Mouse (Mus musculus) MN1 (cell line): ENCODE measurements around the gene Nmur2.

Experiments used
- DNase-seq: peaks from one replicate; pipeline ENCODE4 v3.0.0-alpha.2; 2016; ENCODE audit warnings: low spot score

Nmur2 gene

GRCm38 (mm10) chr11:56040917-56041316, at the start of gene Nmur2:
Gene Nmur2 (minus strand): TSS chr11:56041010.
- no peak for DNase-seq

- no peak for DNase-seq
Measured at GRCm38 (mm10) chr11:56089127-56089689, 48.4 kb upstream of the Nmur2 start.

GRCm38 (mm10) chr11:56072131-56072530, 31.3 kb upstream of the Nmur2 start:
- DNase-seq, result no peak

GRCm38 (mm10) chr11:56069658-56070057, 28.8 kb upstream of the Nmur2 start:
- no peak for DNase-seq

GRCm38 (mm10) chr11:56065147-56065546, 24.3 kb upstream of the Nmur2 start:
- DNase-seq, result no peak

- no peak for DNase-seq
Measured at GRCm38 (mm10) chr11:56064575-56064974, 23.8 kb upstream of the Nmur2 start.

GRCm38 (mm10) chr11:56059236-56059635, 18.4 kb upstream of the Nmur2 start:
- no peak for DNase-seq

- DNase-seq, result no peak
Measured at GRCm38 (mm10) chr11:56054439-56054838, 13.6 kb upstream of the Nmur2 start.

- no peak for DNase-seq
Measured at GRCm38 (mm10) chr11:56026854-56027253, 14.0 kb downstream of the Nmur2 start.

GRCm38 (mm10) chr11:56025746-56026570, 14.9 kb downstream of the Nmur2 start:
- no peak for DNase-seq

- DNase-seq, result no peak
Measured at GRCm38 (mm10) chr11:56013510-56014057, 27.2 kb downstream of the Nmur2 start.

- no peak for DNase-seq
Measured at GRCm38 (mm10) chr11:56012396-56012795, 28.4 kb downstream of the Nmur2 start.

GRCm38 (mm10) chr11:56008277-56008676, 32.5 kb downstream of the Nmur2 start:
- DNase-seq, result no peak

- no peak for DNase-seq
Measured at GRCm38 (mm10) chr11:55992799-55993198, 48.0 kb downstream of the Nmur2 start.

GRCm38 (mm10) chr11:55992148-55992547, 48.7 kb downstream of the Nmur2 start:
- DNase-seq, result no peak

GRCm38 (mm10) chr11:55991505-55992066, 49.2 kb downstream of the Nmur2 start:
- DNase-seq, result peak; percentile 13

GRCm38 (mm10) chr11:55984643-55985042, 56.2 kb downstream of the Nmur2 start:
- DNase-seq, result no peak

GRCm38 (mm10) chr11:55981656-55982055, 59.2 kb downstream of the Nmur2 start:
- no peak for DNase-seq

GRCm38 (mm10) chr11:55978146-55978545, 62.7 kb downstream of the Nmur2 start:
- DNase-seq, result no peak
